Mouse (Mus musculus): ENCODE results near the gene Zfp710. TPM values are rescaled to one million over a fixed set of nuclear protein-coding genes. Genes with fewer than 3 reads are reported as not detected.
A peak's percentile ranks its signal among the peaks of the same experiment; 100 is the strongest.

Zfp710 gene
- polyA plus RNA-seq, 1 experiment from 2014 or later, result 15.9 TPM

DNA sequence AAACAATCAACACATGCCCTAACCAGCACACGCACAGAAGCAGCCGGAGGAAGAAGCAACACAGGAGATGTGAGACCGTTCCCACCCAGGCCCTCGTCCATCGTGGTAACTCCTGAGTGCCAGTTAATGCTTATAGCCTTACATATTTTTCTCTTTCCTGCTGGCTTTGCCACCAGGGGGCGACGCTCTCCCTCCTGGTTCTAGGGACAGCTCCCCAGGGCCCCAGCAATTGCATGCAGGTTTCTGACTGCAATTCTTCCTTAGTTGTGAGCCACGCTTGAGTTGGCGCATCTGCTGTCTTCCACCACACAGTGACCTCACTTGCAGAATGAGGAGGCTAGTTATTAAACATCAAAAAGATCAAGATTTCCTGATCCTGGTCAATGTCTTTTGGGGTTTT, 107.9 kb downstream of the Zfp710 start:
- in situ Hi-C loops (cut with MboI; ENCODE audit: low pct_unique_long_range_greater_than_20kb), result loop anchor here (25.0 kb wide), 1 partner anchor 455 kb away; no protein-coding TSS in a partner anchor
- ChIA-PET CTCF (interaction anchor here (0.7 to 1.4 kb wide), 2 partner anchors 8 to 10 kb away, joined by 3 to 6 read pairs; no protein-coding TSS in a partner anchor), POLR2A (interaction anchor here (0.7 kb wide), 1 partner anchor 173 kb away, joined by 3 read pairs; no protein-coding TSS in a partner anchor)
- ATAC-seq (no peak), DNase-seq (ENCODE audit: low read depth, low spot score) (no peak)
- H3K27me3 ChIP-seq, result no peaks in the 10 kb centered on the region
- peak; percentile 93 for TF ChIP-seq CTCF (IDR thresholded peaks at IDR 0.05)

DNA sequence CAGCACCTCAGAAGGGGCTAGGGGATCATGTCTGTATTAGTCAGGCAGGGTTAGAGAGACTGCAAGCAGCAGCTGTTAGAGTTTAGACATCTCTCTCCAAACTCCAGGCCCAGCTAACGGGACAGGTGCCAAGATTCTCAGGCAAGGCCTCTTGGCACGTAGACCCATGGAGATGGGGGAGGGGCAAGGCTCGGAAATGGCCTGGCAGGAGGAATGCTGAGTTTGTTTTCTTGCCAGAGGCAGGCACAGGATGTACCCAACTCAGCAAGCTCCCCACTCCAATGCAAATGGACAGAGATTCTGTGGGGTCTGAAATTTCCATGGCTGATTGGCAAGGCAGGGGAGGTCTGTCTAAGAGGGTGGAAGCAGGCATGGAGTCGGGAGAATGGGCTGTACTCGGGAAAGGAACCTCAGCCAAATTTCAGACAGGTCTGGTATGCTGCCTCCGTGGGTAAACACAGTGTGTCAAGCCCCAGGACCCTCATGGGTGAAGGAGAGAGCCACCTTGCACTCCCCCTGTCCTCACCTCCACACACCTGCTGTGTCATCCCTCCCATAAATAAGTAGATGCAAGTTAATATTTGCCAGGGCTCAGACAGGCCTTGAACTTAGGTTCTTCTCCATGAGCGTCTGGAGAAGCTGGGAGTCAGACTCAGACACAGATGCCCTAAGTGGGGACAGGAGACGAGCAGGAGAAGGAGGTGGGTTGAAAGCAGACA, 110.0 kb downstream of the Zfp710 start:
- ATAC-seq (no peak), DNase-seq (ENCODE audit: low read depth, low spot score) (no peak)
- no peaks in the 10 kb centered on the region for H3K27me3 ChIP-seq
- ChIA-PET CTCF (interaction anchor here (1.0 to 1.5 kb wide), 3 partner anchors 20 to 147 kb away, joined by 3 to 4 read pairs (median 4); partner anchors contain the start of gene Vps33b), POLR2A (no interaction called here)
- in situ Hi-C loops (cut with MboI; ENCODE audit: low pct_unique_long_range_greater_than_20kb), result loop anchor here (25.0 kb wide), 1 partner anchor 453 kb away; no protein-coding TSS in a partner anchor
- no peak for TF ChIP-seq CTCF (IDR thresholded peaks at IDR 0.05)

DNA sequence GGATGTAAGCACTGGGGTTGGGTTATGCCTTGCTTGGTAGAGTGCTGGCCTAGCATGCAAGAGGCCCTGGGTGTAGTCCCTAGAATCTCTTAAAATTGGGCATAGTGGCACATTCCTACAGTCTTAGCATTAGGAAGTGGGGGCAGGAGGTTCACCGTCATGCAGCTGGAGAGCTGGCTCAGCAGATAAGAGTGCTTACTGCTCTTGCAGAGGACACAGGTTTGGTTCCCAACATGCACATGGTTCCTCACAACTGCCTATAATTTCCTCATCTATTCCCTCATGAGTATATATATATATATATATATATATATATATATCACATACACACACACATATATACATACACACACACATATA, 110.5 kb downstream of the Zfp710 start:
- ChIA-PET POLR2A (no interaction called here), CTCF (interaction anchor here (1.0 to 1.5 kb wide), 2 partner anchors 134 to 146 kb away, joined by 4 read pairs; partner anchors contain the start of gene Vps33b)
- ATAC-seq, result no peak
- in situ Hi-C loops (cut with MboI; ENCODE audit: low pct_unique_long_range_greater_than_20kb), result loop anchor here (25.0 kb wide), 1 partner anchor 452 kb away; no protein-coding TSS in a partner anchor
- no peaks in the 10 kb centered on the region for H3K27me3 ChIP-seq
- DNase-seq (ENCODE audit: low read depth, low spot score), result no peak
- TF ChIP-seq CTCF (IDR thresholded peaks at IDR 0.05), result no peak

DNA sequence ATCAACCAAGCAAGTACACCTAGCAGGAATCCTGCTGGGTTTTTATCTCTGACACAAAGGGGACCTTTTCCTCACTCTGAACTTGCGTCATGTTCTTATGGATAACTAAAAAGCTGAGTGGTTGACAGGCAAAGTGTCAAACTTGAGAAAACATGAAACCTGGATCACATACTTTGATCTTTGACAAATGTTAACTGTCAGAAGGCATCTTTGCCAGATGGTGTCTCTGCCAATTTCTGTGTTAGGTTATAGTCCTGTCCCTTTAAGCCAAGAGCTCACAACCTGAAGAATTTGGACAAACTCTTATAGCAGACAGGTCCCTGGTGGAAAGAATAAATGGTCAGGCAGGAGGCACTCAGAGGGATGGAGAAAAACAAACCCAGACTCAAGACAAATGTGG, 113.8 kb downstream of the Zfp710 start:
- in situ Hi-C loops (cut with MboI; ENCODE audit: low pct_unique_long_range_greater_than_20kb), result loop anchor here (25.0 kb wide), 1 partner anchor 449 kb away; no protein-coding TSS in a partner anchor
- ATAC-seq, result no peak
- no peak for TF ChIP-seq CTCF (IDR thresholded peaks at IDR 0.05)

DNA sequence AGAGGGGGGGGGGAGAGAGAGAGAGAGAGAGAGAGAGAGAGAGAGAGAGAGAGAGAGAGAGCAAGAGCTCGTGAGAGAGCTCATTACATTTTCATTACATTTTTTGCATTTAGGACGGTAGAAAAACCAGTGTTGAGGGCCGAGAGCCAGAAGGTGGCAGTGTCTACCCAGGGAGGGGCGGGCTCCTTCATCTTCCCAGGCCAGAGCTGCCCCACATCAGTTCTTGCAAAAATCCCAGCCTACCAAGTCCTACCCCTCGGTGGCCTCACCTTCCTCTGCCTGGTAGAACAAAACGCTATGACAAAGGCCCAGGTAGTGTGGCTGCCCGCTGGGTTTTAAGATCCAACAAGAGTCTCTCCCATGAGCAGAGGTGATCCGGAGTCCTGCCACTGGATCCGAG, 116.2 kb downstream of the Zfp710 start:
- in situ Hi-C loops (cut with MboI; ENCODE audit: low pct_unique_long_range_greater_than_20kb), result loop anchor here (5.0 to 25.0 kb wide), 2 partner anchors 116 to 446 kb away; no protein-coding TSS in a partner anchor
- DNase-seq (ENCODE audit: low read depth, low spot score) (no peak), ATAC-seq (peak; percentile 60)
- TF ChIP-seq CTCF (IDR thresholded peaks at IDR 0.05), result peak; percentile 93
- H3K27me3 ChIP-seq, result no peaks in the 10 kb centered on the region
- ChIA-PET CTCF (interaction anchor here (0.6 to 2.1 kb wide), 23 partner anchors 8 to 235 kb away, joined by 3 to 9 read pairs (median 3); partner anchors contain the start of genes Cib1, Gdpgp1, Ngrn and Ttll13), POLR2A (interaction anchor here (0.6 to 1.3 kb wide), 2 partner anchors 68 to 116 kb away, joined by 3 to 4 read pairs; no protein-coding TSS in a partner anchor)

More for the DNA sequence above, 113.8 kb downstream of the Zfp710 start:
- no peak for DNase-seq (ENCODE audit: low read depth, low spot score)
- CTCF ChIA-PET, result interaction anchor here (1.6 to 2.1 kb wide), 2 partner anchors 17 to 118 kb away, joined by 6 to 8 read pairs; no protein-coding TSS in a partner anchor
- POLR2A ChIA-PET, result no interaction called here
- H3K27me3 ChIP-seq, result no peaks in the 10 kb centered on the region

Other genes starting within 250 kb of the Zfp710 start
- not detected for gene Mesp1, start 231.0 kb upstream of the Zfp710 start, polyA plus RNA-seq (2021)
- gene Mesp2, start 214.1 kb upstream of the Zfp710 start, polyA plus RNA-seq (2021), result 0.15 TPM
- gene Anpep, start 163.8 kb upstream of the Zfp710 start, polyA plus RNA-seq (2021), result 14.9 TPM
- gene Ap3s2, start 104.2 kb upstream of the Zfp710 start, polyA plus RNA-seq (2021), result 32.7 TPM
- 37.3 TPM for gene Arpin, start 89.5 kb upstream of the Zfp710 start, polyA plus RNA-seq (2021)
- gene Idh2, start 90.6 kb downstream of the Zfp710 start, polyA plus RNA-seq (2021), result 679 TPM
- gene Sema4b, start 162.0 kb downstream of the Zfp710 start, polyA plus RNA-seq (2021), result 55.3 TPM
- 120 TPM for gene Cib1, start 208.0 kb downstream of the Zfp710 start, polyA plus RNA-seq (2021)
- gene Gdpgp1, start 208.1 kb downstream of the Zfp710 start, polyA plus RNA-seq (2021), result 4.0 TPM
- 0.73 TPM for gene Ttll13, start 221.6 kb downstream of the Zfp710 start, polyA plus RNA-seq (2021)
- 37.2 TPM for gene Ngrn, start 236.4 kb downstream of the Zfp710 start, polyA plus RNA-seq (2021)
- gene Vps33b, start 244.8 kb downstream of the Zfp710 start, polyA plus RNA-seq (2021), result 24.6 TPM

Data from Patski (cell line).